Comparison of ENCODE assay signal across 8 mouse cellular contexts in genomic region chr11:89546164-89546563, GRCm38 (mm10).
DNase-seq lines count a peak whose midpoint lies in the region; ATAC-seq lines count a peak whose summit lies in the region.

No protein-coding gene starts in this region.

- DNase-seq in cerebellum, adult 11 months: peak; percentile 3
- DNase-seq in cerebellum, adult 8-10 months: no peak
- DNase-seq in ES-CJ7 (ENCODE audit: low read depth, low spot score): peak; percentile 80
- peak; percentile 47 for DNase-seq in embryo, embryonic 11.5 days (ENCODE audit: low read depth, low spot score)
- DNase-seq in induced T-regulatory cell, adult 2 months (ENCODE audit: low read depth): peak; percentile 6
- DNase-seq in left cerebral cortex, adult 8-10 months (ENCODE audit: low spot score in 2 of 2): peak; percentile 15
- no peak for DNase-seq in thymus, postnatal 36 days

- ATAC-seq in midbrain, embryonic 16.5 days: 0 out of 2 replicates have a peak, but pooled peaks have one; percentile 11

- no peak overlapping the region for H3K4me3 ChIP-seq in midbrain, embryonic 16.5 days (ENCODE audit: low read depth, low read length)

- H3K4me1 ChIP-seq in midbrain, embryonic 16.5 days (ENCODE audit: control insufficient read depth, insufficient read depth, low read length): peaks cover 4% of the 10 kb centered on the region

- no peaks in the 10 kb centered on the region for H3K27me3 ChIP-seq in midbrain, embryonic 16.5 days (ENCODE audit: control insufficient read depth, insufficient read depth, low read depth, low read length)

- no peak overlapping the region for H3K27ac ChIP-seq in midbrain, embryonic 16.5 days (ENCODE audit: low read length)

- WGBS in midbrain, embryonic 16.5 days: 35% methylated on average over 7 of the region's 7 CpGs

- no peak overlapping the region for H3K4me2 ChIP-seq in midbrain, embryonic 16.5 days (ENCODE audit: low read length)

- H3K9me3 ChIP-seq in midbrain, embryonic 16.5 days (replicated peaks; ENCODE audit: control insufficient read depth, low read length, poor library complexity, severe bottlenecking): peaks cover 6% of the 10 kb centered on the region

- no peak overlapping the region for H3K9ac ChIP-seq in midbrain, embryonic 16.5 days (ENCODE audit: low read depth, low read length)

- H3K36me3 ChIP-seq in midbrain, embryonic 16.5 days (ENCODE audit: control insufficient read depth, insufficient read depth, low read length): no peaks in the 10 kb centered on the region

Comparison
In these comparisons a context has a peak if more than half of its experiments do, and no peak if none do; other contexts are left out.
1. DNase-seq: peak in cerebellum, adult 11 months (single experiment), ES-CJ7 (single experiment), embryo, embryonic 11.5 days (single experiment), induced T-regulatory cell, adult 2 months (single experiment) and left cerebral cortex, adult 8-10 months (2 of 2); none in cerebellum, adult 8-10 months (single experiment) and thymus, postnatal 36 days (0 of 2).